Mouse (Mus musculus): Measurements from ENCODE around the gene Gm28305. TPM values are rescaled to one million over a fixed set of nuclear protein-coding genes. Genes with fewer than 3 reads are reported as not detected.

The Gm28305 gene
- polyA plus RNA-seq, 1 experiment from 2014 or later, result not detected

DNA sequence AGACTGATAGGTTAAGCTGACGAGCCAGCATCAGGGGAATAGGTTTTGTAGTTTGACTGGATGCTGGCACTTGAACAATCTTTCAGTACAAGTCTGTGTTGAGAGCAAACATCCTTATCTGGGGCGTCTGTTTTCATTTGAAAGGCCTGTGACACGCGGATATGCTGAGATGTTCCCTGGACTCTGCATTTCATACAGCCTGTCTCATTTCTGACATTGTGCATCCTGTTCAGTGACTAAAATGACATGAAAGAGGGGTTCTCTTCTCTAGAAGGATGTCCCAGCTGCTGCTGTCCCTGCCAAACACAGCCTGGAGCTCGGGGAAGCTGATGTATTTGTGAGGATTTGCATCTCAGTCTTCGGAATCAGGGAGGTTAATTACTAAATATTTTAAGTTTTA is 67.0 kb downstream of the Gm28305 start:
- Histone ChIP-seq H3K4me1 (no peaks in the 10 kb centered on the region), H3K27ac (no peak overlapping the region), H3K9ac (no peak overlapping the region), H3K4me2 (replicated peaks) (no peak overlapping the region), H3K36me3 (no peaks in the 10 kb centered on the region), H3K9me3 (replicated peaks) (no peaks in the 10 kb centered on the region), H3K4me3 (no peak overlapping the region), H3K27me3 (no peaks in the 10 kb centered on the region)
- no peak for ATAC-seq (ENCODE audit: low FRiP score)
- 78% methylated on average over 6 of the region's 6 CpGs for WGBS

GRCm38 (mm10) chr9:104108571-104109143 is 68.2 kb downstream of the Gm28305 start:
- no peaks in the 10 kb centered on the region for H3K4me1 ChIP-seq
- H3K27ac ChIP-seq, result no peak overlapping the region
- H3K9ac ChIP-seq, result no peak overlapping the region
- H3K9me3 ChIP-seq (replicated peaks), result no peaks in the 10 kb centered on the region
- no peaks in the 10 kb centered on the region for H3K36me3 ChIP-seq
- no peak overlapping the region for H3K4me2 ChIP-seq (replicated peaks)
- no peak for ATAC-seq (ENCODE audit: low FRiP score)
- 71% methylated on average over 2 of the region's 2 CpGs for WGBS
- no peak overlapping the region for H3K4me3 ChIP-seq
- H3K27me3 ChIP-seq, result no peaks in the 10 kb centered on the region

DNA sequence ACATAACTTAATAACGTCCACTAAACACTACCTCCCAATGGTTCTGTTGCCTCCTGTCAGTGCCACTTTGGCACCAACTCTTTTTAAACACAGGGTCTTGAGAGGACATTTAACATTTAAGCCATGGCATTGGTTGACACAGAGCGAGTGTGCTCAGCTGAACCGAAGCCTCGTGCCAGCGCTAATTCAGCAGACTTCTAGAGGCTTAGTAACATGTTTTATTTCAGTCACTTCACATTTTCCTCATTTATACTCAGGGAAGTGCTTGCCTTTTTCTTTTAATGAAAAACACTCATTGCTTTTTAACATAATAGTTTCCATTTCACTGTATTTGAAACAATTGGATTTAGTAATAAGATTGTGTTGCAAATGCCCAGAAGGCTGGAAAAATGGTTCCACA is 68.7 kb downstream of the Gm28305 start:
- Histone ChIP-seq H3K9me3 (replicated peaks) (no peaks in the 10 kb centered on the region), H3K4me1 (no peaks in the 10 kb centered on the region), H3K36me3 (no peaks in the 10 kb centered on the region), H3K9ac (no peak overlapping the region), H3K27me3 (no peaks in the 10 kb centered on the region), H3K4me3 (no peak overlapping the region), H3K4me2 (replicated peaks) (no peak overlapping the region), H3K27ac (no peak overlapping the region)
- WGBS, result 96% methylated on average over 5 of the region's 5 CpGs
- no peak for ATAC-seq (ENCODE audit: low FRiP score)

DNA sequence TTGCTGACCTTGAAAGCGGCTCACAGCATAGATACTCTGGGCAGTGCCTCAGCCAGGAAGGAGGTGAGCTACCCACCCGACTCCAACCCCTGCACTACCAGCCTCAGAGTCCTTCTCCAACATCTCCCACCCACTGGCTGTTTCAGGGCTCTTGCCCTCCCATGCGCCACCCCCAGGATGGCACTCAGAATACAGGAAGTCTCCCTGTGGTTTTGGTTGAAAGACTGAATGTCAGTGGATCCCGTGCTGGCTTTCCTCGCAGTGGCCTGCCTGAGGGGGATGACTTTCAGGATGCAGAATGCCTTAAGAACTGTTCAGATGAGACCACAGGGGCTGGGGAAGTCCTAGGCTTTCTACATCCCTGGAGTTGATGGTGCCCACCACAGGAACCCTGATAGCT is 82.6 kb downstream of the Gm28305 start:
- no peak for ATAC-seq (ENCODE audit: low FRiP score)
- no peak overlapping the region for H3K27ac ChIP-seq

GRCm38 (mm10) chr9:104123622-104124021 is 83.2 kb downstream of the Gm28305 start:
- Histone ChIP-seq H3K9me3 (replicated peaks) (no peaks in the 10 kb centered on the region), H3K4me1 (peaks cover 13% of the 10 kb centered on the region), H3K4me2 (replicated peaks) (no peak overlapping the region), H3K4me3 (no peak overlapping the region), H3K36me3 (no peaks in the 10 kb centered on the region), H3K27ac (no peak overlapping the region), H3K27me3 (no peaks in the 10 kb centered on the region), H3K9ac (no peak overlapping the region)
- ATAC-seq (ENCODE audit: low FRiP score), result no peak
- WGBS, result 48% methylated on average over 5 of the region's 5 CpGs

More for the DNA sequence above, 82.6 kb downstream of the Gm28305 start:
- Histone ChIP-seq H3K27me3 (no peaks in the 10 kb centered on the region), H3K36me3 (no peaks in the 10 kb centered on the region), H3K4me1 (peaks cover 11% of the 10 kb centered on the region), H3K9ac (no peak overlapping the region), H3K9me3 (replicated peaks) (no peaks in the 10 kb centered on the region), H3K4me2 (replicated peaks) (no peak overlapping the region), H3K4me3 (no peak overlapping the region)
- 68% methylated on average over 5 of the region's 5 CpGs for WGBS

Other genes starting within 250 kb of the Gm28305 start
- gene Nphp3, start 38.1 kb upstream of the Gm28305 start, polyA plus RNA-seq (2016; fragmentation: Nextera tagmentation; extraction: Ambion mirVana), result 6.6 and 7.3 TPM in 2 replicates
- gene Uba5, start 22.5 kb downstream of the Gm28305 start, polyA plus RNA-seq (2016; fragmentation: Nextera tagmentation; extraction: Ambion mirVana), result 69.2 and 72.4 TPM in 2 replicates
- gene Acad11, start 22.7 kb downstream of the Gm28305 start, polyA plus RNA-seq (2016; fragmentation: Nextera tagmentation; extraction: Ambion mirVana), result 9.5 TPM in 2 replicates
- gene Ackr4, start 86.3 kb downstream of the Gm28305 start, polyA plus RNA-seq (2016; fragmentation: Nextera tagmentation; extraction: Ambion mirVana), result 0.66 and 0.68 TPM in 2 replicates
- gene Dnajc13, start 222.3 kb downstream of the Gm28305 start, polyA plus RNA-seq (2016; fragmentation: Nextera tagmentation; extraction: Ambion mirVana), result 23.2 and 29.3 TPM in 2 replicates